Mouse (Mus musculus): ENCODE measurements around the gene Abt1.
"Not testable (repeated sequence)": the region's sequence is repeated elsewhere in the genome, so short reads cannot be mapped to it uniquely, and the experiment has no call there.

Gene Abt1

GRCm38 (mm10) chr13:23412211-23412629 lies 11.4 kb downstream of the Abt1 start:
- DNase-seq, result peak; percentile 63

GRCm38 (mm10) chr13:23411311-23412210 lies 12.1 kb downstream of the Abt1 start:
- DNase-seq, result peak; percentile 29

GRCm38 (mm10) chr13:23410632-23411031 lies 13.0 kb downstream of the Abt1 start:
- DNase-seq, result no peak

GRCm38 (mm10) chr13:23402626-23403025 lies 21.0 kb downstream of the Abt1 start:
- DNase-seq, result no peak

GRCm38 (mm10) chr13:23401683-23402527 lies 21.8 kb downstream of the Abt1 start:
- peak; percentile 68 for DNase-seq

GRCm38 (mm10) chr13:23400771-23401682 lies 22.6 kb downstream of the Abt1 start:
- DNase-seq, result no peak

- DNase-seq, result not testable (repeated sequence)
Observed at GRCm38 (mm10) chr13:23396913-23397312, 26.8 kb downstream of the Abt1 start.

GRCm38 (mm10) chr13:23396246-23396703 lies 27.4 kb downstream of the Abt1 start:
- no peak for DNase-seq

GRCm38 (mm10) chr13:23395301-23396245 lies 28.1 kb downstream of the Abt1 start:
- DNase-seq, result no peak

GRCm38 (mm10) chr13:23387548-23387947 lies 36.1 kb downstream of the Abt1 start:
- no peak for DNase-seq

GRCm38 (mm10) chr13:23383127-23383526 lies 40.5 kb downstream of the Abt1 start:
- no peak for DNase-seq

- DNase-seq, result no peak
Observed at GRCm38 (mm10) chr13:23372433-23372832, 51.2 kb downstream of the Abt1 start.

GRCm38 (mm10) chr13:23370075-23370474 lies 53.6 kb downstream of the Abt1 start:
- DNase-seq, result no peak

- DNase-seq, result no peak
Observed at GRCm38 (mm10) chr13:23369421-23369765, 54.3 kb downstream of the Abt1 start.

- DNase-seq, result peak; percentile 97
Observed at GRCm38 (mm10) chr13:23368583-23369420, 54.9 kb downstream of the Abt1 start, which contains the start of gene Zfp322a. Gene Zfp322a, minus strand, starts transcription at chr13:23369208.

Data from right cerebral cortex, postnatal 25 days (tissue).